9 mouse cellular contexts compared by ENCODE assay signal in genomic region chr1:90691157-90691594, GRCm38 (mm10).
DNase-seq lines count a peak whose midpoint lies in the region; ATAC-seq and TF ChIP-seq lines count a peak whose summit lies in the region.
"Had no signal": no experiment of that assay in that cellular context is flagged by ENCODE, and none has a peak within 500 bp of the region (broad histone marks: within the 10 kb centered on the region; RNA-seq: fewer than 3 reads in every experiment).

No protein-coding gene starts in this region.

- no peak overlapping the region for H3ac ChIP-seq in myocyte (ENCODE audit: control insufficient read depth, insufficient read length)

- no peak overlapping the region for H3K4me2 ChIP-seq in heart, embryonic 13.5 days
- no peak overlapping the region for H3K4me2 ChIP-seq in heart, embryonic 11.5 days
- H3K4me2 ChIP-seq in myocyte (ENCODE audit: low read depth) = peak overlapping the region; percentile 2
- H3K4me2 ChIP-seq: liver, embryonic 15.5 days had no signal

- 0 out of 2 replicates have a peak, but pooled peaks cover 6% of the 10 kb centered on the region for H3K9me3 ChIP-seq in heart, embryonic 13.5 days
- H3K9me3 ChIP-seq in heart, embryonic 11.5 days (replicated peaks; ENCODE audit: control insufficient read depth, low read length) = no peaks in the 10 kb centered on the region
- H3K9me3 ChIP-seq: liver, embryonic 15.5 days had no signal

- H3K4me3 ChIP-seq in heart, embryonic 13.5 days = no peak overlapping the region
- H3K4me3 ChIP-seq in heart, embryonic 11.5 days (ENCODE audit: low read depth, low read length) = no peak overlapping the region
- H3K4me3 ChIP-seq in layer of hippocampus, adult 2 months = no peak overlapping the region
- no peak overlapping the region for H3K4me3 ChIP-seq in myocyte
- H3K4me3 ChIP-seq: liver, embryonic 15.5 days had no signal

- 45% methylated on average over 6 of the region's 6 CpGs for WGBS in heart, embryonic 13.5 days
- WGBS in heart, embryonic 11.5 days (ENCODE audit: insufficient replicate concordance) = 74% methylated on average over 6 of the region's 6 CpGs

- H3K79me2 ChIP-seq in myocyte (ENCODE audit: control insufficient read depth, insufficient read depth) = no peaks in the 10 kb centered on the region

- H3K27me3 ChIP-seq in heart, embryonic 13.5 days (replicated peaks) = no peaks in the 10 kb centered on the region
- H3K27me3 ChIP-seq in heart, embryonic 11.5 days (ENCODE audit: control insufficient read depth, insufficient read depth, low read length) = no peaks in the 10 kb centered on the region
- no peaks in the 10 kb centered on the region for H3K27me3 ChIP-seq in myocyte (ENCODE audit: control insufficient read depth, insufficient read depth, insufficient read length)
- H3K27me3 ChIP-seq: liver, embryonic 15.5 days had no signal

- peak; percentile 62 for TF ChIP-seq CTCF in layer of hippocampus, adult 2 months (conservative IDR thresholded peaks at IDR 0.05)

- no peak for ATAC-seq in heart, embryonic 13.5 days (ENCODE audit: extremely low read depth, insufficient number of reproducible peaks, low FRiP score, low TSS enrichment)
- no peak for ATAC-seq in heart, embryonic 11.5 days (replicated peaks; ENCODE audit: insufficient number of reproducible peaks, low FRiP score, low TSS enrichment)
- ATAC-seq in granulocyte monocyte progenitor cell, adult 5-6 weeks (replicated peaks; ENCODE audit: poor library complexity, severe bottlenecking) = no peak

- H3K36me3 ChIP-seq in heart, embryonic 13.5 days = no peaks in the 10 kb centered on the region
- H3K36me3 ChIP-seq in heart, embryonic 11.5 days (ENCODE audit: control insufficient read depth, insufficient read depth, low read length) = no peaks in the 10 kb centered on the region
- no peaks in the 10 kb centered on the region for H3K36me3 ChIP-seq in myocyte (ENCODE audit: control insufficient read depth, insufficient read depth)
- H3K36me3 ChIP-seq: liver, embryonic 15.5 days had no signal

- peaks cover 15% of the 10 kb centered on the region for H3K4me1 ChIP-seq in heart, embryonic 13.5 days
- H3K4me1 ChIP-seq in heart, embryonic 11.5 days (ENCODE audit: control insufficient read depth, insufficient read depth, low read length) = no peaks in the 10 kb centered on the region
- H3K4me1 ChIP-seq: liver, embryonic 15.5 days had no signal

- H3K9ac ChIP-seq in heart, embryonic 13.5 days = no peak overlapping the region
- H3K9ac ChIP-seq in heart, embryonic 11.5 days (ENCODE audit: low read depth, low read length) = no peak overlapping the region
- H3K9ac ChIP-seq: liver, embryonic 15.5 days had no signal

- H3K27ac ChIP-seq in heart, embryonic 13.5 days (replicated peaks) = peak overlapping the region; percentile 50
- no peak overlapping the region for H3K27ac ChIP-seq in heart, embryonic 11.5 days (ENCODE audit: low read depth, low read length)
- H3K27ac ChIP-seq in layer of hippocampus, adult 2 months = peak overlapping the region; percentile 83
- H3K27ac ChIP-seq: liver, embryonic 15.5 days had no signal

- peak; percentile 10 to 37 for DNase-seq in frontal cortex, postnatal 14 days (ENCODE audit: low spot score in 2 of 2)
- DNase-seq in layer of hippocampus, adult 2 months (ENCODE audit: low spot score in 2 of 2) = peak; percentile 50 to 56
- DNase-seq in urinary bladder, postnatal 36 days (ENCODE audit: low spot score in 2 of 2) = no peak
- no peak for DNase-seq in spleen, postnatal 14 days (ENCODE audit: low spot score in 2 of 2)

- no peak for TF ChIP-seq POLR2A in myocyte (IDR thresholded peaks at IDR 0.05; ENCODE audit: insufficient read length, low read depth)

TF ChIP-seq in myocyte, 11 proteins besides CTCF, POLR2A, EP300 and RAD21:
- TF ChIP-seq REST (IDR thresholded peaks at IDR 0.05; ENCODE audit: insufficient read depth, insufficient read length) (no peak), MAX (IDR thresholded peaks at IDR 0.05; ENCODE audit: low read depth) (no peak), MYOD1 (IDR thresholded peaks at IDR 0.05; ENCODE audit: control insufficient read depth in 1 of 3, insufficient read length in 2 of 3, low read depth in 2 of 3) (no peak), SRF (IDR thresholded peaks at IDR 0.05; ENCODE audit: control insufficient read depth, insufficient read length, low read depth) (no peak), CEBPB (IDR thresholded peaks at IDR 0.05; ENCODE audit: insufficient read depth, poor library complexity, severe bottlenecking) (no peak), POLR2AphosphoS2 (IDR thresholded peaks at IDR 0.05; ENCODE audit: insufficient read length, low read depth) (no peak), TCF12 (IDR thresholded peaks at IDR 0.05; ENCODE audit: insufficient read depth, poor library complexity, severe bottlenecking) (no peak), USF1 (IDR thresholded peaks at IDR 0.05; ENCODE audit: low read depth) (no peak), TCF3 (IDR thresholded peaks at IDR 0.05; ENCODE audit: insufficient read length, low read depth) (no peak), E2F4 (IDR thresholded peaks at IDR 0.05; ENCODE audit: insufficient read depth) (no peak)

Comparison
In these comparisons a context has a peak if more than half of its experiments do, and no peak if none do; other contexts are left out.
1. DNase-seq: peak in frontal cortex, postnatal 14 days (2 of 2) and layer of hippocampus, adult 2 months (2 of 2); none in urinary bladder, postnatal 36 days (0 of 2) and spleen, postnatal 14 days (0 of 2).